Mouse (Mus musculus) midbrain, embryonic 12.5 days (tissue): ENCODE data around the gene Atp4a. TPM values are rescaled to one million over a fixed set of nuclear protein-coding genes. Genes with fewer than 3 reads are reported as not detected.

ENCODE experiments used
- ATAC-seq: fragments of 200-750 bp; cut with Nextera tagmentation; 2 replicates; pipeline ENCODE4 v1.8.0; 2017; ENCODE audit warnings: low read depth, moderate TSS enrichment, moderate library complexity; ENCODE audit not compliant: low FRiP score
- H3K27ac ChIP-seq: fragments of 300-500 bp; sonication (generic); replicated peaks from 2 replicates; pipeline ENCODE4 v1.5.1; 2016; ENCODE audit warnings: mild to moderate bottlenecking
- H3K27me3 ChIP-seq: fragments of 300-500 bp; sonication (generic); 2 replicates; pipeline ENCODE4 v1.6.1; 2016; ENCODE audit warnings: mild to moderate bottlenecking
- H3K36me3 ChIP-seq: fragments of 300-500 bp; sonication (generic); 2 replicates; pipeline ENCODE4 v1.6.1; 2016
- H3K4me1 ChIP-seq: fragments of 300-500 bp; sonication (generic); 2 replicates; pipeline ENCODE4 v1.6.1; 2016
- H3K4me2 ChIP-seq: fragments of 300-500 bp; sonication (generic); replicated peaks from 2 replicates; pipeline ENCODE4 v1.6.1; 2016; ENCODE audit warnings: mild to moderate bottlenecking, moderate library complexity
- H3K4me3 ChIP-seq: fragments of 300-500 bp; sonication (generic); 2 replicates; pipeline ENCODE4 v1.5.1; 2016; ENCODE audit warnings: mild to moderate bottlenecking
- H3K9ac ChIP-seq: fragments of 300-500 bp; sonication (generic); replicated peaks from 2 replicates; pipeline ENCODE4 v1.6.1; 2016; ENCODE audit warnings: mild to moderate bottlenecking, moderate library complexity
- H3K9me3 ChIP-seq: fragments of 300-500 bp; sonication (generic); 2 replicates; pipeline ENCODE4 v1.6.1; 2016; ENCODE audit warnings: mild to moderate bottlenecking
- WGBS: fragments of 180-500 bp; shearing (Covaris S2); methylation state at CpG from one replicate; pipeline ENCODE4 v1.1.7; 2016; 5-methylcytosine and 5-hydroxymethylcytosine counted together
- polyA plus RNA-seq: library from polyadenylated mRNA; unstranded; fragments of >200 nt; fragmentation: Nextera tagmentation; extraction: Ambion mirVana; gene quantifications from 2 replicates; pipeline ENCODE4 v1.2.1, GENCODE M21; 2016

Gene Atp4a
- polyA plus RNA-seq, 1 experiment from 2014 or later: 1.1 TPM

DNA sequence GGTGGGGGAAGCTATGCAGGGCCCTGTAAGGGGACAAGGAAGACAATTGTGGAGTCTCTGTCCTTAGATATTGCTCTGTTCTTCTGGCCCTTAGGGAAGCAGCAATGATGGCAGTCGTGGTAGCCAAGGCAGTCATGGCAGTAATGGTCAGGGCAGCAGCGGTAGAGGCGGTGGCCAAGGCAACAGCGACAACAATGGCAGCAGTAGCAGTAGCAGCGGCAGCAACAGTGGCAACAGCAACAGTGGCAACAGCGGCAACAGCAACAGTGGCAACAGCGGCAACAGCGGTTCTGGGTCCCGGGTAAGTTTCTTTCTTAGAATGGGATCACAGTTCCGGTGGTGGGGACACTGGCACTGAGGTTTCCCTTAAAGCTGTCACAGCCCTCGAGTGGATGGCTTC, 53.2 kb downstream of the Atp4a start:
- Histone ChIP-seq H3K4me1 (peaks cover 3% of the 10 kb centered on the region; the same call in 1 of the 2 replicates), H3K36me3 (no peaks in the 10 kb centered on the region), H3K4me2 (peak overlapping the region; percentile 8; the same call in 1 of the 2 replicates), H3K9me3 (no peaks in the 10 kb centered on the region), H3K4me3 (no peak overlapping the region), H3K27ac (no peak overlapping the region), H3K27me3 (peaks cover 15% of the 10 kb centered on the region), H3K9ac (no peak overlapping the region)
- ATAC-seq: no peak
- WGBS: 54% methylated on average over 11 of the region's 11 CpGs

DNA sequence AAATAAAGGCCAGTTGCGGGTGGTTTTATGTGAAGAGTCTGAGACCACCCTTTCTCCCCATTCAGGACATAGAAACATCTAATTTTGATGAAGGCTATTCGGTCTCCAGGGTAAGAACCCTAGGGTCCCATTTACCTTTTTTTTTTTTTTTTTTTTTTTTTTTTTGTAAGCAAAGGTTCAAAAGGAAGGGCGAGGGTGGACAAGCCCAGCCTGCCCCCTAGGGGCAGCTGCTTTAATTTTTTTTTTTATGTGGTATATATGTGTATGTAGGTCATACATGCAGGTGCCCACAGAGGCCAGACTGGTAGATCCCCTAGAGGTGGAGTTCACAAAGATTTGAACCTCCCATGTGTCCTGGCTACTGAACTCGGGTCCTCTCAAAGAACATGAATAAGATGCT, 54.4 kb downstream of the Atp4a start:
- Histone ChIP-seq H3K27ac (no peak overlapping the region), H3K4me3 (no peak overlapping the region), H3K9ac (no peak overlapping the region), H3K4me1 (peaks cover 3% of the 10 kb centered on the region; the same call in 1 of the 2 replicates), H3K27me3 (peaks cover 15% of the 10 kb centered on the region), H3K9me3 (no peaks in the 10 kb centered on the region), H3K36me3 (no peaks in the 10 kb centered on the region), H3K4me2 (no peak overlapping the region)
- ATAC-seq: no peak
- 95% methylated on average over 4 of the region's 4 CpGs for WGBS

DNA sequence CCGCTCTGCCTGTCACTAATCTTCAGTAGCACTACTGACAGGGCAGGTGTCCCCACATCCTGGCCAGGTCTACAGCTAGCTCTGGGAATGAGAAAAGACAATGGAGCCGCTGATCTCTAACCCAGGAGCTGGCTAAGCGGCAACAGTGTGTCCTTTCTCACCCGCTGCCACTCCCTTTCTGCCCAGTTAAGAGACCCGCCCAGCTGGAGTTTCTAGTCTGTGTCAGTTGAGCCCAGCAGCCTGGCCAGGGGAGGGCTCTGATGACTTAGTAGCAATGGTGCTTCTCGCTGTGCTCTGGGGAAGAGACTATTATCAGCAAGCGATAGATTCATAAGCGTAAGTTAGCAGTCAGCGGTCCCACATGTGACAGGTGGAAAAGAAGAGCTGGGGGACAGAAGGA, 57.2 kb downstream of the Atp4a start:
- ATAC-seq: no peak
- WGBS: 30% methylated on average over 9 of the region's 9 CpGs
- H3K4me2 ChIP-seq: no peak overlapping the region
- no peak overlapping the region for H3K4me3 ChIP-seq
- H3K27ac ChIP-seq: no peak overlapping the region
- H3K27me3 ChIP-seq: 0 out of 2 replicates have a peak, but pooled peaks cover 8% of the 10 kb centered on the region
- peaks cover 3% of the 10 kb centered on the region; the same call in 1 of the 2 replicates for H3K4me1 ChIP-seq
- no peaks in the 10 kb centered on the region for H3K36me3 ChIP-seq
- 0 out of 2 replicates have a peak, but pooled peaks cover 2% of the 10 kb centered on the region for H3K9me3 ChIP-seq
- no peak overlapping the region for H3K9ac ChIP-seq

Other genes starting within 250 kb of the Atp4a start
- gene Prodh2, start 218.6 kb upstream of the Atp4a start, polyA plus RNA-seq: 0.39 TPM in 1 of 2 replicates, not detected in the other
- gene Arhgap33, start 177.1 kb upstream of the Atp4a start, polyA plus RNA-seq: 96.3 and 99.5 TPM in 2 replicates
- 5.8 and 6.2 TPM in 2 replicates for gene Hspb6, start 160.0 kb upstream of the Atp4a start, polyA plus RNA-seq
- 15.1 TPM in 2 replicates for gene Proser3, start 159.9 kb upstream of the Atp4a start, polyA plus RNA-seq
- 53.0 and 54.9 TPM in 2 replicates for gene Lin37, start 152.4 kb upstream of the Atp4a start, polyA plus RNA-seq
- 83.1 and 88.4 TPM in 2 replicates for gene U2af1l4, start 148.9 kb upstream of the Atp4a start, polyA plus RNA-seq
- gene Gm49396, start 148.9 kb upstream of the Atp4a start, polyA plus RNA-seq: 21.8 and 23.5 TPM in 2 replicates
- gene Psenen, start 148.6 kb upstream of the Atp4a start, polyA plus RNA-seq: 130 and 144 TPM in 2 replicates
- 5.9 and 8.2 TPM in 2 replicates for gene Igflr1, start 146.8 kb upstream of the Atp4a start, polyA plus RNA-seq
- 11.4 and 13.6 TPM in 2 replicates for gene Kmt2b, start 123.5 kb upstream of the Atp4a start, polyA plus RNA-seq
- gene Zbtb32, start 113.3 kb upstream of the Atp4a start, polyA plus RNA-seq: 0.34 and 0.47 TPM in 2 replicates
- 0.75 and 0.85 TPM in 2 replicates for gene Upk1a, start 99.4 kb upstream of the Atp4a start, polyA plus RNA-seq
- 801 and 832 TPM in 2 replicates for gene Cox6b1, start 86.1 kb upstream of the Atp4a start, polyA plus RNA-seq
- gene Etv2, start 76.4 kb upstream of the Atp4a start, polyA plus RNA-seq: not detected in 2 replicates
- 153 and 154 TPM in 2 replicates for gene Rbm42, start 61.9 kb upstream of the Atp4a start, polyA plus RNA-seq
- 49.0 and 50.4 TPM in 2 replicates for gene Haus5, start 47.2 kb upstream of the Atp4a start, polyA plus RNA-seq
- not detected in 2 replicates for gene Pmis2, start 40.6 kb upstream of the Atp4a start, polyA plus RNA-seq
- gene 2200002J24Rik, start 13.3 kb upstream of the Atp4a start, polyA plus RNA-seq: not detected in 2 replicates
- gene Tmem147, start 17.3 kb downstream of the Atp4a start, polyA plus RNA-seq: 149 and 152 TPM in 2 replicates
- gene Gapdhs, start 31.5 kb downstream of the Atp4a start, polyA plus RNA-seq: 0.65 and 1.6 TPM in 2 replicates
- gene Sbsn, start 39.3 kb downstream of the Atp4a start, polyA plus RNA-seq: 1.6 and 1.8 TPM in 2 replicates
- gene Dmkn, start 51.5 kb downstream of the Atp4a start, polyA plus RNA-seq: 0.20 and 0.38 TPM in 2 replicates
- not detected in 2 replicates for gene Krtdap, start 75.7 kb downstream of the Atp4a start, polyA plus RNA-seq
- gene Ffar2, start 111.6 kb downstream of the Atp4a start, polyA plus RNA-seq: not detected in 2 replicates
- not detected in 2 replicates for gene Ffar3, start 144.0 kb downstream of the Atp4a start, polyA plus RNA-seq
- gene Ffar1, start 149.4 kb downstream of the Atp4a start, polyA plus RNA-seq: not detected in 2 replicates
- not detected in 2 replicates for gene Cd22, start 168.1 kb downstream of the Atp4a start, polyA plus RNA-seq
- gene Mag, start 202.7 kb downstream of the Atp4a start, polyA plus RNA-seq: 0.39 and 0.51 TPM in 2 replicates
- not detected in 2 replicates for gene Hamp2, start 212.5 kb downstream of the Atp4a start, polyA plus RNA-seq
- not detected in 2 replicates for gene Hamp, start 231.8 kb downstream of the Atp4a start, polyA plus RNA-seq
- 28.9 and 30.6 TPM in 2 replicates for gene Usf2, start 244.6 kb downstream of the Atp4a start, polyA plus RNA-seq